In genomic region chr11:53068479-53069065, GRCm38 (mm10) we compare ENCODE assay signal across 19 mouse cellular contexts.
DNase-seq lines count a peak whose midpoint lies in the region; ATAC-seq and TF ChIP-seq lines count a peak whose summit lies in the region.
"Had no signal": no experiment of that assay in that cellular context is flagged by ENCODE, and none has a peak within 500 bp of the region (broad histone marks: within the 10 kb centered on the region; RNA-seq: fewer than 3 reads in every experiment).

No protein-coding gene starts in this region.

- peaks cover 3% of the 10 kb centered on the region; the same call in 1 of the 2 replicates for H3K4me1 ChIP-seq in forebrain, embryonic 11.5 days (replicated peaks; ENCODE audit: control insufficient read depth, insufficient read depth, low read length)
- peaks cover 4% of the 10 kb centered on the region; the same call in 1 of the 2 replicates for H3K4me1 ChIP-seq in forebrain, embryonic 16.5 days (replicated peaks; ENCODE audit: control insufficient read depth, insufficient read depth, low read length)
- peaks cover 13% of the 10 kb centered on the region for H3K4me1 ChIP-seq in heart, embryonic 15.5 days (replicated peaks)
- H3K4me1 ChIP-seq in limb, embryonic 14.5 days (ENCODE audit: control insufficient read depth, insufficient read depth, low read length): peaks cover 15% of the 10 kb centered on the region
- H3K4me1 ChIP-seq: megakaryocyte, embryonic 14.5 days had no signal

- H3K36me3 ChIP-seq in forebrain, embryonic 11.5 days (ENCODE audit: control insufficient read depth, insufficient read depth, low read length): no peaks in the 10 kb centered on the region
- H3K36me3 ChIP-seq in forebrain, embryonic 16.5 days (ENCODE audit: control insufficient read depth, insufficient read depth): no peaks in the 10 kb centered on the region
- no peaks in the 10 kb centered on the region for H3K36me3 ChIP-seq in heart, embryonic 15.5 days
- H3K36me3 ChIP-seq in limb, embryonic 14.5 days (ENCODE audit: control insufficient read depth, insufficient read depth, low read length): no peaks in the 10 kb centered on the region
- H3K36me3 ChIP-seq: neural tube, embryonic 13.5 days had no signal

- TF ChIP-seq POLR2A in limb, embryonic 14.5 days (IDR thresholded peaks at IDR 0.05; ENCODE audit: borderline replicate concordance, extremely low read depth, insufficient read depth, insufficient read length): no peak

- no peak overlapping the region for H3K4me3 ChIP-seq in forebrain, embryonic 11.5 days (ENCODE audit: low read depth, low read length)
- H3K4me3 ChIP-seq in forebrain, embryonic 16.5 days (replicated peaks; ENCODE audit: low read length): no peak overlapping the region
- no peak overlapping the region for H3K4me3 ChIP-seq in heart, embryonic 15.5 days
- H3K4me3 ChIP-seq in limb, embryonic 14.5 days (replicated peaks; ENCODE audit: low read length): no peak overlapping the region
- H3K4me3 ChIP-seq: neural tube, embryonic 13.5 days had no signal

- WGBS in forebrain, embryonic 11.5 days: 54% methylated on average over 16 of the region's 16 CpGs
- WGBS in forebrain, embryonic 16.5 days: 38% methylated on average over 16 of the region's 16 CpGs
- 41% methylated on average over 16 of the region's 16 CpGs for WGBS in heart, embryonic 15.5 days
- 35% methylated on average over 16 of the region's 16 CpGs for WGBS in limb, embryonic 14.5 days

- ATAC-seq in forebrain, embryonic 11.5 days (replicated peaks; ENCODE audit: low FRiP score): no peak
- ATAC-seq in forebrain, embryonic 16.5 days: no peak
- no peak for ATAC-seq in heart, embryonic 15.5 days (replicated peaks; ENCODE audit: insufficient number of reproducible peaks, insufficient read depth, low FRiP score, low read depth)
- peak; percentile 72; the same call in 1 of the 2 replicates for ATAC-seq in limb, embryonic 14.5 days (ENCODE audit: low FRiP score, low read depth)

- peaks cover 6% of the 10 kb centered on the region for H3K27me3 ChIP-seq in forebrain, embryonic 11.5 days (ENCODE audit: control insufficient read depth, insufficient read depth, low read length)
- H3K27me3 ChIP-seq in forebrain, embryonic 16.5 days (replicated peaks; ENCODE audit: control insufficient read depth, insufficient read depth, low read length): 0 out of 2 replicates have a peak, but pooled peaks cover 2% of the 10 kb centered on the region
- H3K27me3 ChIP-seq in heart, embryonic 15.5 days: no peaks in the 10 kb centered on the region
- H3K27me3 ChIP-seq in limb, embryonic 14.5 days (ENCODE audit: control insufficient read depth, insufficient read depth, low read length): no peaks in the 10 kb centered on the region

- no peak overlapping the region for H3K4me2 ChIP-seq in forebrain, embryonic 11.5 days (ENCODE audit: low read depth, low read length, severe bottlenecking)
- no peak overlapping the region for H3K4me2 ChIP-seq in forebrain, embryonic 16.5 days (ENCODE audit: low read length)
- 0 out of 2 replicates have a peak overlapping the region, but pooled peaks have one; percentile 11 for H3K4me2 ChIP-seq in heart, embryonic 15.5 days
- no peak overlapping the region for H3K4me2 ChIP-seq in limb, embryonic 14.5 days (replicated peaks; ENCODE audit: low read depth, low read length, severe bottlenecking)
- H3K4me2 ChIP-seq: neural tube, embryonic 13.5 days had no signal

- no peaks in the 10 kb centered on the region for H3K9me3 ChIP-seq in forebrain, embryonic 11.5 days (ENCODE audit: control insufficient read depth, low read length)
- H3K9me3 ChIP-seq in forebrain, embryonic 16.5 days (ENCODE audit: control insufficient read depth, low read length): no peaks in the 10 kb centered on the region
- no peaks in the 10 kb centered on the region for H3K9me3 ChIP-seq in heart, embryonic 15.5 days (replicated peaks)
- no peaks in the 10 kb centered on the region for H3K9me3 ChIP-seq in limb, embryonic 14.5 days (ENCODE audit: control insufficient read depth, low read length)
- H3K9me3 ChIP-seq: neural tube, embryonic 13.5 days had no signal

- H3K27ac ChIP-seq in forebrain, embryonic 11.5 days (ENCODE audit: low read depth, low read length): no peak overlapping the region
- no peak overlapping the region for H3K27ac ChIP-seq in forebrain, embryonic 16.5 days (ENCODE audit: low read length)
- no peak overlapping the region for H3K27ac ChIP-seq in heart, embryonic 15.5 days
- no peak overlapping the region for H3K27ac ChIP-seq in limb, embryonic 14.5 days (replicated peaks; ENCODE audit: low read depth, low read length)
- H3K27ac ChIP-seq: neural tube, embryonic 13.5 days had no signal

- DNase-seq in forebrain, embryonic 11.5 days (ENCODE audit: low spot score): peak; percentile 55
- DNase-seq in heart, adult 8-10 months (ENCODE audit: low spot score): no peak
- peak; percentile 29 to 39 for DNase-seq in right cerebral cortex, postnatal 10 days (ENCODE audit: low spot score in 2 of 2)
- DNase-seq in right cerebral cortex, adult 2 months (ENCODE audit: low spot score in 2 of 2): no peak
- no peak for DNase-seq in limb, embryonic 14.5 days (ENCODE audit: low spot score)
- no peak for DNase-seq in kidney, postnatal 4 days
- DNase-seq: B cell, adult 2 months; cerebellum, postnatal 36 days; heart, adult 11 months; heart, postnatal 14 days; kidney, adult 9 months; layer of hippocampus, postnatal 36 days; left cerebral cortex, postnatal 4 days; lung, postnatal 10 days; thymus, postnatal 36 days had no signal

- no peak overlapping the region for H3K9ac ChIP-seq in forebrain, embryonic 11.5 days (ENCODE audit: low read length)
- H3K9ac ChIP-seq in forebrain, embryonic 16.5 days (replicated peaks; ENCODE audit: low read depth, low read length): no peak overlapping the region; the same call in 1 of the 2 replicates
- no peak overlapping the region for H3K9ac ChIP-seq in heart, embryonic 15.5 days
- H3K9ac ChIP-seq in limb, embryonic 14.5 days (ENCODE audit: low read depth, low read length, severe bottlenecking): no peak overlapping the region
- H3K9ac ChIP-seq: neural tube, embryonic 13.5 days had no signal

Comparison
In these comparisons a context has a peak if more than half of its experiments do, and no peak if none do; other contexts are left out.
1. DNase-seq: peak in forebrain, embryonic 11.5 days (single experiment) and right cerebral cortex, postnatal 10 days (2 of 2); none in heart, adult 8-10 months (single experiment), right cerebral cortex, adult 2 months (0 of 2), limb, embryonic 14.5 days (single experiment) and kidney, postnatal 4 days (0 of 2).